Mouse (Mus musculus) lung, postnatal 0 days (tissue): ENCODE measurements around the gene Glyat.

ENCODE experiments used
- CTCF ChIP-seq: IDR thresholded peaks from 2 replicates; pipeline ENCODE4 v1.5.1; 2016; ENCODE audit warnings: antibody characterized with exemption, mild to moderate bottlenecking
- EP300 ChIP-seq: IDR thresholded peaks from 2 replicates; pipeline ENCODE4 v1.6.1; 2016; ENCODE audit warnings: antibody characterized with exemption, mild to moderate bottlenecking, control low read depth

DNA sequence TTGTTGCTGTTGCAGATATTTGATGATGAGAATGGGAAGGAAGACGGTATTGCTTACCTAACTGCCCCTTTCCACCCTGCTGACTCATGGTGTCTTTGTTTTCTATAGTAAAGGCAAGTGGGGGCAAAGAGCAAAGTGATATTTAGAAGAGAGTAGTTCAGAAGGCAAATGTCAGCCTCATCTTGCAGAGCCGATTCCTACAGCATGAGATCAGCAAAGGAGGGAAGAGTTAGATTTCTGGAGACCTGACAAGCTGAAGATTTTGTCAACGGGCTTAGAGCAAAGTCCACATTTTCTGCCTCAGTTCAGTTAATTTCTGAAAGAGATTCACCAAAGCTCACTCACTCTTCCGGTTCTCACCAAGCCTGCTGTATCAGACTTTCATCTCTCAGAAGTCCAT lies at the start of gene Glyat:
- TF ChIP-seq EP300 (no peak), CTCF (no peak)
